Mouse (Mus musculus): ENCODE data around the gene AU022751. TPM values are rescaled to one million over a fixed set of nuclear protein-coding genes. Genes with fewer than 3 reads are reported as not detected.
"Not testable (repeated sequence)": the region's sequence is repeated elsewhere in the genome, so short reads cannot be mapped to it uniquely, and the experiment has no call there.

The AU022751 gene
- not detected in 2 replicates for polyA plus RNA-seq (2014; fragmentation: Nextera tagmentation; extraction: Ambion mirVana)

GRCm38 (mm10) chrX:6082954-6083680 is at the start of gene AU022751:
AU022751 (minus strand) TSS chrX:6083419.
- Histone ChIP-seq H3K36me3 (ENCODE audit: control insufficient read depth, insufficient read depth, low read length) (no peaks in the 10 kb centered on the region), H3K4me2 (replicated peaks; ENCODE audit: low read depth, low read length) (no peak within 1 kb of the TSS), H3K4me3 (ENCODE audit: low read depth, low read length) (no peak within 1 kb of the TSS), H3K9me3 (ENCODE audit: control insufficient read depth, low read length) (0 out of 2 replicates have a peak, but pooled peaks cover 2% of the 10 kb centered on the region), H3K27ac (ENCODE audit: low read depth, low read length) (no peak within 1 kb of the TSS), H3K27me3 (ENCODE audit: control insufficient read depth, insufficient read depth, low read length) (no peaks in the 10 kb centered on the region), H3K9ac (ENCODE audit: low read depth, low read length) (no peak within 1 kb of the TSS), H3K4me1 (replicated peaks; ENCODE audit: control insufficient read depth, insufficient read depth, low read length) (no peaks in the 10 kb centered on the region)
- WGBS, result 90% methylated on average over 37 of the region's 39 CpGs
- no peak for DNase-seq (ENCODE audit: low spot score)
- no peak for ATAC-seq (ENCODE audit: low FRiP score)

- Histone ChIP-seq H3K9ac (ENCODE audit: low read depth, low read length) (0 out of 2 replicates have a peak overlapping the region, but pooled peaks have one; percentile 36), H3K4me3 (ENCODE audit: low read depth, low read length) (peak overlapping the region; percentile 34), H3K4me2 (replicated peaks; ENCODE audit: low read depth, low read length) (peak overlapping the region; percentile 43), H3K4me1 (replicated peaks; ENCODE audit: control insufficient read depth, insufficient read depth, low read length) (no peaks in the 10 kb centered on the region), H3K36me3 (ENCODE audit: control insufficient read depth, insufficient read depth, low read length) (no peaks in the 10 kb centered on the region), H3K9me3 (ENCODE audit: control insufficient read depth, low read length) (no peaks in the 10 kb centered on the region), H3K27me3 (ENCODE audit: control insufficient read depth, insufficient read depth, low read length) (no peaks in the 10 kb centered on the region), H3K27ac (ENCODE audit: low read depth, low read length) (no peak overlapping the region)
- WGBS, result 14% methylated on average over 27 of the region's 30 CpGs
- peak; percentile 96 for ATAC-seq (ENCODE audit: low FRiP score)
- peak; percentile 64 for DNase-seq (ENCODE audit: low spot score)
Measured at GRCm38 (mm10) chrX:6091996-6092757, 9.0 kb upstream of the AU022751 start.

GRCm38 (mm10) chrX:6091547-6091946 is 8.3 kb upstream of the AU022751 start:
- peak overlapping the region; percentile 43 for H3K4me2 ChIP-seq (replicated peaks; ENCODE audit: low read depth, low read length)
- 24% methylated on average over 12 of the region's 12 CpGs for WGBS
- no peak overlapping the region for H3K9ac ChIP-seq (ENCODE audit: low read depth, low read length)
- no peaks in the 10 kb centered on the region for H3K27me3 ChIP-seq (ENCODE audit: control insufficient read depth, insufficient read depth, low read length)
- DNase-seq (ENCODE audit: low spot score) (no peak), ATAC-seq (ENCODE audit: low FRiP score) (no peak)
- peak overlapping the region; percentile 34 for H3K4me3 ChIP-seq (ENCODE audit: low read depth, low read length)
- H3K36me3 ChIP-seq (ENCODE audit: control insufficient read depth, insufficient read depth, low read length), result no peaks in the 10 kb centered on the region
- no peaks in the 10 kb centered on the region for H3K9me3 ChIP-seq (ENCODE audit: control insufficient read depth, low read length)
- H3K27ac ChIP-seq (ENCODE audit: low read depth, low read length), result no peak overlapping the region
- H3K4me1 ChIP-seq (replicated peaks; ENCODE audit: control insufficient read depth, insufficient read depth, low read length), result no peaks in the 10 kb centered on the region

GRCm38 (mm10) chrX:6061563-6061962 is 21.7 kb downstream of the AU022751 start:
- no peak for DNase-seq (ENCODE audit: low spot score)
- Histone ChIP-seq H3K4me1 (replicated peaks; ENCODE audit: control insufficient read depth, insufficient read depth, low read length) (no peaks in the 10 kb centered on the region), H3K36me3 (ENCODE audit: control insufficient read depth, insufficient read depth, low read length) (no peaks in the 10 kb centered on the region), H3K27ac (ENCODE audit: low read depth, low read length) (no peak overlapping the region), H3K27me3 (ENCODE audit: control insufficient read depth, insufficient read depth, low read length) (no peaks in the 10 kb centered on the region), H3K4me3 (ENCODE audit: low read depth, low read length) (no peak overlapping the region), H3K9me3 (ENCODE audit: control insufficient read depth, low read length) (no peaks in the 10 kb centered on the region), H3K9ac (ENCODE audit: low read depth, low read length) (no peak overlapping the region), H3K4me2 (replicated peaks; ENCODE audit: low read depth, low read length) (no peak overlapping the region)
- no peak for ATAC-seq (ENCODE audit: low FRiP score)
- 88% methylated on average over 1 of the region's 1 CpGs for WGBS

GRCm38 (mm10) chrX:6047936-6048614 is 35.1 kb downstream of the AU022751 start:
- H3K27me3 ChIP-seq (ENCODE audit: control insufficient read depth, insufficient read depth, low read length); H3K4me1 ChIP-seq (replicated peaks; ENCODE audit: control insufficient read depth, insufficient read depth, low read length); H3K4me2 ChIP-seq (replicated peaks; ENCODE audit: low read depth, low read length); H3K27ac ChIP-seq (ENCODE audit: low read depth, low read length); H3K9me3 ChIP-seq (ENCODE audit: control insufficient read depth, low read length); H3K9ac ChIP-seq (ENCODE audit: low read depth, low read length); DNase-seq (ENCODE audit: low spot score); H3K36me3 ChIP-seq (ENCODE audit: control insufficient read depth, insufficient read depth, low read length): not testable (repeated sequence)
- WGBS, result 8% methylated on average over 2 of the region's 60 CpGs
- ATAC-seq (ENCODE audit: low FRiP score), result peak; percentile 75
- peak overlapping the region; percentile 27; the same call in 1 of the 2 replicates for H3K4me3 ChIP-seq (ENCODE audit: low read depth, low read length)

- H3K27me3 ChIP-seq (ENCODE audit: control insufficient read depth, insufficient read depth, low read length); DNase-seq (ENCODE audit: low spot score); H3K36me3 ChIP-seq (ENCODE audit: control insufficient read depth, insufficient read depth, low read length); H3K9ac ChIP-seq (ENCODE audit: low read depth, low read length); H3K4me1 ChIP-seq (replicated peaks; ENCODE audit: control insufficient read depth, insufficient read depth, low read length); H3K27ac ChIP-seq (ENCODE audit: low read depth, low read length); H3K9me3 ChIP-seq (ENCODE audit: control insufficient read depth, low read length); H3K4me2 ChIP-seq (replicated peaks; ENCODE audit: low read depth, low read length): not testable (repeated sequence)
- ATAC-seq (ENCODE audit: low FRiP score), result peak; percentile 89
- H3K4me3 ChIP-seq (ENCODE audit: low read depth, low read length), result peak within 1 kb of the TSS; percentile 27; the same call in 1 of the 2 replicates
- WGBS, result no CpG with 5 or more reads among the region's 121 CpGs
Measured at GRCm38 (mm10) chrX:6047066-6047935, 35.9 kb downstream of the AU022751 start, which contains the start of gene Nudt11. Nudt11 (plus strand) TSS chrX:6047453.

Measured in hindbrain, embryonic 11.5 days (tissue).